Mouse (Mus musculus) neural tube, embryonic 13.5 days (tissue): ENCODE results near the gene Ccdc71. TPM values are rescaled to one million over a fixed set of nuclear protein-coding genes. Genes with fewer than 3 reads are reported as not detected.
A peak's percentile ranks its signal among the peaks of the same experiment; 100 is the strongest.

Experiments
- ATAC-seq: fragments of 200-750 bp; cut with Nextera tagmentation; 2 replicates; pipeline ENCODE4 v1.8.0; 2017; ENCODE audit warnings: low read depth, mild to moderate bottlenecking, moderate TSS enrichment, moderate library complexity
- H3K27ac ChIP-seq: fragments of 300-500 bp; sonication (generic); replicated peaks from 2 replicates; pipeline ENCODE4 v1.5.1; 2015; ENCODE audit warnings: moderate library complexity, mild to moderate bottlenecking, inconsistent platforms
- H3K27me3 ChIP-seq: fragments of 300-500 bp; sonication (generic); 2 replicates; pipeline ENCODE4 v1.6.1; 2015; ENCODE audit warnings: mild to moderate bottlenecking, inconsistent platforms
- H3K36me3 ChIP-seq: fragments of 300-500 bp; sonication (generic); 2 replicates; pipeline ENCODE4 v1.6.1; 2015; ENCODE audit warnings: mild to moderate bottlenecking, inconsistent platforms
- H3K4me1 ChIP-seq: fragments of 300-500 bp; sonication (generic); replicated peaks from 2 replicates; pipeline ENCODE4 v1.6.1; 2015; ENCODE audit warnings: inconsistent platforms
- H3K4me2 ChIP-seq: fragments of 300-500 bp; sonication (generic); 2 replicates; pipeline ENCODE4 v1.6.1; 2015; ENCODE audit warnings: inconsistent platforms, mild to moderate bottlenecking, moderate library complexity
- H3K4me3 ChIP-seq: fragments of 300-500 bp; sonication (generic); 2 replicates; pipeline ENCODE4 v1.5.1; 2015; ENCODE audit warnings: mild to moderate bottlenecking, inconsistent platforms
- H3K9ac ChIP-seq: fragments of 300-500 bp; sonication (generic); 2 replicates; pipeline ENCODE4 v1.6.1; 2015; ENCODE audit warnings: moderate library complexity, mild to moderate bottlenecking, inconsistent platforms
- H3K9me3 ChIP-seq: fragments of 300-500 bp; sonication (generic); 2 replicates; pipeline ENCODE4 v1.6.1; 2016; ENCODE audit warnings: inconsistent platforms
- WGBS: fragments of 180-500 bp; shearing (Covaris S2); methylation state at CpG from one replicate; pipeline ENCODE4 v1.1.7; 2015; 5-methylcytosine and 5-hydroxymethylcytosine counted together
- polyA plus RNA-seq: library from polyadenylated mRNA; unstranded; fragments of >200 nt; fragmentation: Nextera tagmentation; extraction: Ambion mirVana; gene quantifications from 2 replicates; pipeline ENCODE4 v1.2.1, GENCODE M21; 2015

Gene Ccdc71
- polyA plus RNA-seq, 1 experiment from 2014 or later: 57.0 TPM

GRCm38 (mm10) chr9:108481520-108482210, 21.3 kb downstream of the Ccdc71 start:
- Histone ChIP-seq H3K27me3 (no peaks in the 10 kb centered on the region), H3K4me2 (no peak overlapping the region), H3K9me3 (no peaks in the 10 kb centered on the region), H3K27ac (no peak overlapping the region), H3K4me3 (no peak overlapping the region), H3K9ac (no peak overlapping the region), H3K4me1 (peaks cover 27% of the 10 kb centered on the region), H3K36me3 (peaks cover 19% of the 10 kb centered on the region)
- no peak for ATAC-seq
- WGBS: 94% methylated on average over 19 of the region's 19 CpGs

GRCm38 (mm10) chr9:108483051-108483790, 22.9 kb downstream of the Ccdc71 start:
- H3K9me3 ChIP-seq: no peaks in the 10 kb centered on the region
- peaks cover 22% of the 10 kb centered on the region for H3K36me3 ChIP-seq
- no peak for ATAC-seq
- no peak overlapping the region for H3K4me2 ChIP-seq
- H3K27ac ChIP-seq: no peak overlapping the region
- WGBS: 95% methylated on average over 18 of the region's 18 CpGs
- no peak overlapping the region for H3K9ac ChIP-seq
- no peaks in the 10 kb centered on the region for H3K27me3 ChIP-seq
- H3K4me3 ChIP-seq: no peak overlapping the region
- H3K4me1 ChIP-seq: peaks cover 27% of the 10 kb centered on the region

GRCm38 (mm10) chr9:108484021-108484420, 23.7 kb downstream of the Ccdc71 start:
- H3K36me3 ChIP-seq: peaks cover 26% of the 10 kb centered on the region
- no peaks in the 10 kb centered on the region for H3K9me3 ChIP-seq
- WGBS: 94% methylated on average over 15 of the region's 15 CpGs
- H3K4me2 ChIP-seq: no peak overlapping the region
- H3K4me3 ChIP-seq: no peak overlapping the region
- no peak overlapping the region for H3K27ac ChIP-seq
- ATAC-seq: no peak
- no peaks in the 10 kb centered on the region for H3K27me3 ChIP-seq
- H3K9ac ChIP-seq: no peak overlapping the region
- peaks cover 21% of the 10 kb centered on the region for H3K4me1 ChIP-seq

GRCm38 (mm10) chr9:108485301-108485875, 25.1 kb downstream of the Ccdc71 start:
- 94% methylated on average over 19 of the region's 19 CpGs for WGBS
- H3K4me2 ChIP-seq: no peak overlapping the region

GRCm38 (mm10) chr9:108486973-108487530, 26.7 kb downstream of the Ccdc71 start:
- Histone ChIP-seq H3K4me3 (no peak overlapping the region), H3K9ac (no peak overlapping the region), H3K27ac (no peak overlapping the region), H3K9me3 (no peaks in the 10 kb centered on the region), H3K27me3 (no peaks in the 10 kb centered on the region), H3K4me1 (peaks cover 18% of the 10 kb centered on the region), H3K36me3 (peaks cover 29% of the 10 kb centered on the region), H3K4me2 (no peak overlapping the region)
- no peak for ATAC-seq
- WGBS: 89% methylated on average over 8 of the region's 8 CpGs

More at GRCm38 (mm10) chr9:108485301-108485875, 25.1 kb downstream of the Ccdc71 start:
- no peak for ATAC-seq
- no peak overlapping the region for H3K9ac ChIP-seq
- no peaks in the 10 kb centered on the region for H3K27me3 ChIP-seq
- no peak overlapping the region for H3K4me3 ChIP-seq
- no peaks in the 10 kb centered on the region for H3K9me3 ChIP-seq
- H3K27ac ChIP-seq: no peak overlapping the region
- H3K36me3 ChIP-seq: peaks cover 26% of the 10 kb centered on the region
- H3K4me1 ChIP-seq: peaks cover 17% of the 10 kb centered on the region

GRCm38 (mm10) chr9:108488403-108488802, 28.1 kb downstream of the Ccdc71 start:
- Histone ChIP-seq H3K4me3 (no peak overlapping the region), H3K4me1 (peaks cover 26% of the 10 kb centered on the region), H3K9me3 (no peaks in the 10 kb centered on the region), H3K27ac (no peak overlapping the region), H3K27me3 (no peaks in the 10 kb centered on the region), H3K36me3 (peaks cover 38% of the 10 kb centered on the region), H3K4me2 (no peak overlapping the region), H3K9ac (no peak overlapping the region)
- no peak for ATAC-seq
- 92% methylated on average over 17 of the region's 17 CpGs for WGBS

GRCm38 (mm10) chr9:108489215-108489614, 28.9 kb downstream of the Ccdc71 start:
- no peak for ATAC-seq
- Histone ChIP-seq H3K9ac (no peak overlapping the region), H3K27me3 (no peaks in the 10 kb centered on the region), H3K4me1 (peaks cover 26% of the 10 kb centered on the region), H3K36me3 (peaks cover 44% of the 10 kb centered on the region), H3K4me3 (no peak overlapping the region), H3K27ac (peak overlapping the region; percentile 98), H3K4me2 (no peak overlapping the region), H3K9me3 (no peaks in the 10 kb centered on the region)
- 95% methylated on average over 20 of the region's 20 CpGs for WGBS

GRCm38 (mm10) chr9:108489702-108490558, 29.6 kb downstream of the Ccdc71 start:
- Histone ChIP-seq H3K4me3 (peak overlapping the region; percentile 88), H3K4me1 (peaks cover 26% of the 10 kb centered on the region), H3K9me3 (no peaks in the 10 kb centered on the region), H3K36me3 (peaks cover 50% of the 10 kb centered on the region), H3K4me2 (peak overlapping the region; percentile 98), H3K9ac (peak overlapping the region; percentile 95), H3K27ac (peak overlapping the region; percentile 98), H3K27me3 (no peaks in the 10 kb centered on the region)
- WGBS: 66% methylated on average over 26 of the region's 26 CpGs
- peak; percentile 55 for ATAC-seq

GRCm38 (mm10) chr9:108490559-108491285, 30.4 kb downstream of the Ccdc71 start, which contains the start of gene Usp19:
Gene Usp19 (plus strand): TSS chr9:108490602.
- ATAC-seq: peak; percentile 95
- H3K4me1 ChIP-seq: peaks cover 26% of the 10 kb centered on the region
- no peaks in the 10 kb centered on the region for H3K9me3 ChIP-seq
- no peaks in the 10 kb centered on the region for H3K27me3 ChIP-seq
- H3K4me2 ChIP-seq: peak within 1 kb of the TSS; percentile 98
- WGBS: under 1% methylated on average over 69 of the region's 69 CpGs
- peak within 1 kb of the TSS; percentile 88 for H3K4me3 ChIP-seq
- peak within 1 kb of the TSS; percentile 98 for H3K27ac ChIP-seq
- peak within 1 kb of the TSS; percentile 95 for H3K9ac ChIP-seq
- H3K36me3 ChIP-seq: peaks cover 56% of the 10 kb centered on the region

- Histone ChIP-seq H3K27me3 (no peaks in the 10 kb centered on the region), H3K4me1 (peaks cover 26% of the 10 kb centered on the region), H3K36me3 (peaks cover 56% of the 10 kb centered on the region), H3K4me2 (peak overlapping the region; percentile 98), H3K4me3 (peak overlapping the region; percentile 88), H3K9ac (peak overlapping the region; percentile 95), H3K9me3 (no peaks in the 10 kb centered on the region), H3K27ac (peak overlapping the region; percentile 98)
- 11% methylated on average over 12 of the region's 12 CpGs for WGBS
- ATAC-seq: no peak
Measured at GRCm38 (mm10) chr9:108491286-108491580, 30.9 kb downstream of the Ccdc71 start.
